Mouse (Mus musculus) embryonic facial prominence, embryonic 13.5 days (tissue): ENCODE measurements around the gene Tdp1. TPM values are rescaled to one million over a fixed set of nuclear protein-coding genes. Genes with fewer than 3 reads are reported as not detected.
A peak's percentile ranks its signal among the peaks of the same experiment; 100 is the strongest.

ENCODE experiments used
- ATAC-seq: fragments of 200-750 bp; cut with Nextera tagmentation; 2 replicates; pipeline ENCODE4 v1.8.0; 2017; ENCODE audit warnings: low read depth; ENCODE audit not compliant: insufficient number of reproducible peaks, insufficient read depth, low FRiP score, low TSS enrichment
- H3K27ac ChIP-seq: fragments of 300-500 bp; sonication (generic); 2 replicates; pipeline ENCODE4 v1.5.1; 2015; ENCODE audit warnings: moderate library complexity, mild to moderate bottlenecking, inconsistent platforms
- H3K27me3 ChIP-seq: fragments of 300-500 bp; sonication (generic); 2 replicates; pipeline ENCODE4 v1.6.1; 2015; ENCODE audit warnings: mild to moderate bottlenecking, inconsistent platforms
- H3K36me3 ChIP-seq: fragments of 300-500 bp; sonication (generic); 2 replicates; pipeline ENCODE4 v1.6.1; 2015; ENCODE audit warnings: mild to moderate bottlenecking, inconsistent platforms
- H3K4me1 ChIP-seq: fragments of 300-500 bp; sonication (generic); 2 replicates; pipeline ENCODE4 v1.6.1; 2015; ENCODE audit warnings: inconsistent platforms
- H3K4me2 ChIP-seq: fragments of 300-500 bp; sonication (generic); 2 replicates; pipeline ENCODE4 v1.6.1; 2015; ENCODE audit warnings: moderate library complexity, mild to moderate bottlenecking, inconsistent platforms
- H3K4me3 ChIP-seq: fragments of 300-500 bp; sonication (generic); 2 replicates; pipeline ENCODE4 v1.5.1; 2015; ENCODE audit warnings: mild to moderate bottlenecking, inconsistent platforms
- H3K9ac ChIP-seq: fragments of 300-500 bp; sonication (generic); 2 replicates; pipeline ENCODE4 v1.6.1; 2015; ENCODE audit warnings: mild to moderate bottlenecking, inconsistent platforms
- H3K9me3 ChIP-seq: fragments of 300-500 bp; sonication (generic); 2 replicates; pipeline ENCODE4 v1.6.1; 2016; ENCODE audit warnings: inconsistent platforms
- WGBS: fragments of 180-500 bp; shearing (Covaris S2); methylation state at CpG from one replicate; pipeline ENCODE4 v1.1.7; 2015; ENCODE audit warnings: mixed read lengths; 5-methylcytosine and 5-hydroxymethylcytosine counted together
- polyA plus RNA-seq: library from polyadenylated mRNA; unstranded; fragments of >200 nt; fragmentation: Nextera tagmentation; extraction: Ambion mirVana; gene quantifications from 2 replicates; pipeline ENCODE4 v1.2.1, GENCODE M21; 2015

Gene Tdp1
- polyA plus RNA-seq, 1 experiment from 2014 or later, result 65.5 TPM

DNA sequence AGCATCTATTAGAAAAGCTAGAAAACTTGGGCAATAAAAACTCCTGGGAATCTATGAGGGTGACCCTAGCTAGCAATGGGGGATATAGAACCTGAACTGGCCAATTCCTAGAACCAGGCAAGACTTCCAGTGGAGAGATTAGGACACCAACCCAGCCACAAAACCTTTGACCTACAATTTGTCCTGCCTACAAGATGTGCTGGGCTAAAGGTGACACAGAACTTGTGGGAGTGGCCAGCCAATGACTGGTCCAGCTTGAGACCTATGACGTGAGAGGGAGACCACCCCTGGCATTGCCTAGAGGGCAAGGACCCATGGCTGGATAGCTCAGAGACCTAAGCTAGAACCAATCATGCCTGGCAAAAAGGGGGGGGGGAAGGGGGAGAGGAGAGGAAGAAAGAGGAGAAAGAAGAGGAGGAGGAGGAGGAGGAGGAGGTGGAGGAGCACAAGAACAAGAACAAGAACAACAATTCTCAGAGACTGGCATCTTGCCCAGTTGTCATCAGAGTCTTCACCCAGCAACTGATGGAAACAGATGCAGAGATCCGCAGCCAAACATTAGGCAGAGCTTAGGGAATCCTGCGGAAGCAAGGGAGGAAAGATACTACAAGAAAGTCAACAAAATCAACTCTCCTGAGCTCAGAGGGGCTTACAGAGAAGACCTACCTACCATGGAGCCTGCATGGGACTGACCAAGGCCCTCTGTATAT lies 24.8 kb upstream of the Tdp1 start:
- H3K36me3 ChIP-seq, result no peaks in the 10 kb centered on the region

DNA sequence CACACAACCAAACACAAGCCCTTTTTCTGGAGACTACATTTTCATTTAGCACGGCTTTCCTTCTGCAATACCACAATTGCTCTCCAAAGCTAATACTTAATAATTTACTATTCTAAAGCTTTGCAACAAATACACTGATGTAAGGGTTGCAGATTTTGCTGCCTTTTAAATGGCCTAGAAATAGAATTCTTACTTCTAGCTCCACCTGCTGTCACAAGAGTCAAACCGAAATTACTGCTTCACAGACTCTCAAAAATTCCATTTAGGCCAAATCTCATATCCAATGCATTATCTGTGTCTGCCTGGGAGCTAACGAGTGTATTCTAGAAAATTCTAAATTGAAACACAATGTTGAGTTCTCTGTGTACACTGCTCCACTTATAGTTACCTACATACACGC lies 23.3 kb upstream of the Tdp1 start:
- H3K27ac ChIP-seq, result no peak overlapping the region
- no peaks in the 10 kb centered on the region for H3K4me1 ChIP-seq
- H3K36me3 ChIP-seq, result no peaks in the 10 kb centered on the region
- H3K27me3 ChIP-seq, result no peaks in the 10 kb centered on the region
- WGBS, result 67% methylated on average over 4 of the region's 4 CpGs
- H3K9me3 ChIP-seq, result no peaks in the 10 kb centered on the region
- H3K4me2 ChIP-seq, result no peak overlapping the region
- no peak overlapping the region for H3K4me3 ChIP-seq
- ATAC-seq, result no peak
- no peak overlapping the region for H3K9ac ChIP-seq

More for the DNA sequence above, 24.8 kb upstream of the Tdp1 start:
- Histone ChIP-seq H3K4me3 (no peak overlapping the region), H3K4me1 (no peaks in the 10 kb centered on the region), H3K9ac (no peak overlapping the region), H3K27ac (no peak overlapping the region), H3K9me3 (no peaks in the 10 kb centered on the region), H3K4me2 (no peak overlapping the region), H3K27me3 (no peaks in the 10 kb centered on the region)
- ATAC-seq, result no peak
- WGBS, result 71% methylated on average over 3 of the region's 3 CpGs

DNA sequence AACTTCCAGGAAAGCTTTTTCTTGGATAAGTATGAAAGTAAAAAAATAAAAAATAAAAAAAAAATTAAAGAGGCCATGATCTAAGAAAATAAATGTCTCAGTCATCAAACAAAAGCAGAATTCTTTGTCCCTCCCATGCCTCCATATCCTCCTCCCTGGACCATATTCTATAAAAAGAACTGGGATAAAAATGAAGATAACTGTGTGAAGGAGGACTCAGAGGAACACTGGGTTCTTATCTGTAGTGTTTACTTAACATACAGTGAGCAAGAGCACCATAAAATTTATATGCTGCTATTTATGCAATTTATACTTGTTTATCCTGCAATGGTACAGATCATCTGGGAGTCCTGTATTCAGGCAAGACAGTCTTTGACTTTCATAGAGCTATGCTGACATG lies 19.7 kb upstream of the Tdp1 start:
- no peaks in the 10 kb centered on the region for H3K27me3 ChIP-seq
- H3K4me3 ChIP-seq, result no peak overlapping the region
- H3K4me2 ChIP-seq, result no peak overlapping the region
- no peak for ATAC-seq
- no peaks in the 10 kb centered on the region for H3K36me3 ChIP-seq
- H3K27ac ChIP-seq, result no peak overlapping the region
- H3K9me3 ChIP-seq, result no peaks in the 10 kb centered on the region
- no peak overlapping the region for H3K9ac ChIP-seq
- H3K4me1 ChIP-seq, result no peaks in the 10 kb centered on the region

- Histone ChIP-seq H3K4me2 (no peak overlapping the region), H3K4me3 (no peak overlapping the region), H3K9ac (no peak overlapping the region), H3K9me3 (no peaks in the 10 kb centered on the region), H3K27ac (no peak overlapping the region), H3K4me1 (no peaks in the 10 kb centered on the region), H3K27me3 (no peaks in the 10 kb centered on the region), H3K36me3 (no peaks in the 10 kb centered on the region)
- 91% methylated on average over 1 of the region's 1 CpGs for WGBS
- no peak for ATAC-seq
Observed at GRCm38 (mm10) chr12:99868821-99869220, 15.5 kb upstream of the Tdp1 start.

GRCm38 (mm10) chr12:99873443-99873842 lies 10.9 kb upstream of the Tdp1 start:
- H3K4me3 ChIP-seq, result no peak overlapping the region
- no peak for ATAC-seq
- H3K4me1 ChIP-seq, result no peaks in the 10 kb centered on the region
- H3K4me2 ChIP-seq, result no peak overlapping the region
- H3K9me3 ChIP-seq, result no peaks in the 10 kb centered on the region
- no peaks in the 10 kb centered on the region for H3K36me3 ChIP-seq
- no peak overlapping the region for H3K9ac ChIP-seq
- WGBS, result 58% methylated on average over 3 of the region's 3 CpGs
- H3K27ac ChIP-seq, result no peak overlapping the region
- no peaks in the 10 kb centered on the region for H3K27me3 ChIP-seq

DNA sequence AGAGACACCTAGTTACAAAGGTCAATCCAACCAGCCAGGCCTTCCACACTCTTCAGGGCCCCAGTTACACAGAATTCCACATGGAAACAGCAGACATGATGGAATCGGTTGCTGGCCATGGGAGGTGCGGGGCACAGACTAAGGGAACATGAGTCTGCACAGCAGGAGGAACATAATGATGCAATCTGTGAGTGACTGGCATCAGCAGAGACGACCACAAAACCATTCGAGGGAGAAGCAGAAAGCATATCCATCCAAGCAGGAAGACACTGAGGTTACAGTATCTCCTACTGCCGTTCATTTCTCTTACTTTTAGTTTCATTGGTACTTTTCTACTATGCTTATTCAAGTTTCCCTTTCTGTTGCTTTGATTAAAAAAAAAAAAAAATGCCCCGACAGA lies 9.7 kb upstream of the Tdp1 start:
- no peak overlapping the region for H3K4me3 ChIP-seq
- no peak overlapping the region for H3K4me2 ChIP-seq
- no peak overlapping the region for H3K27ac ChIP-seq
- no peaks in the 10 kb centered on the region for H3K9me3 ChIP-seq
- no peaks in the 10 kb centered on the region for H3K4me1 ChIP-seq
- WGBS, result 81% methylated on average over 6 of the region's 6 CpGs
- no peak for ATAC-seq
- H3K27me3 ChIP-seq, result no peaks in the 10 kb centered on the region
- H3K36me3 ChIP-seq, result no peaks in the 10 kb centered on the region
- no peak overlapping the region for H3K9ac ChIP-seq

DNA sequence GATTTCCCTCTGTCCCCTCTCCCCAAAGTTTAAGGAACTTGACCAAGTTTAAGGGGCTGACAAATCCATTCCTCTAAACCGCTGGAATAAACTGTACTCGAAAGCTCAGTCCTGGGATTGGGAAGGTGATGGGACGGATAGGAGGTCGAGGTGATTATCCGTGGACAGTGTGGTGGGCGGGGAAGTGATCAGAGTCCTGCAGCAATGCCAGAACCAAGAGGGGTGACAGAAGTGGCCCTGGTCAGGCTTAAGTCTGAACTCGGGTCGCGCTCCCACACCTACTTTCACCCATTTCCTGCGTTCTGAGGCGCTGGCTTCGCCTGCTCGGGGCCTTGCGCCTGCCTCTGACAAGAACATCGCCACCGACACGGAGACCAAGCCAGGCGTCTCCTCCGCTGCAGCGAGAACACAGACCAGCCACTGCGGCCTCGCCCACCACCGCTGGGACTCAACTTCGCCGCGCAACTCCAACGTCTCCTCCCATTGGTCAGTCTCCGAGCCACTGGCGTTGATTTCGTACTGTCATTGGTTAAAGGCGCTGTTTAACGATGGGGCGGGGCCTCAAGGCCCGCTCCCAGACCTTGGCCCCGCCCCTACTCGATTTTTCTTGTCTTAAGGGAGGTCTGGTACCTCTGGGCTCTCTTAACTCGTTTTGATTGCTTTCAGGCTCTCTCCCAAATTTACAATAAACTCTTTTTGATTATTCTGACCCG lies 1.2 kb upstream of the Tdp1 start:
- H3K27ac ChIP-seq, result peak overlapping the region; percentile 81
- H3K9me3 ChIP-seq, result no peaks in the 10 kb centered on the region
- H3K4me3 ChIP-seq, result peak overlapping the region; percentile 88
- ATAC-seq, result peak; percentile 92
- H3K36me3 ChIP-seq, result no peaks in the 10 kb centered on the region
- peaks cover 18% of the 10 kb centered on the region for H3K4me1 ChIP-seq
- peak overlapping the region; percentile 87 for H3K9ac ChIP-seq
- WGBS, result under 1% methylated on average over 38 of the region's 38 CpGs
- no peaks in the 10 kb centered on the region for H3K27me3 ChIP-seq
- peak overlapping the region; percentile 89 for H3K4me2 ChIP-seq

DNA sequence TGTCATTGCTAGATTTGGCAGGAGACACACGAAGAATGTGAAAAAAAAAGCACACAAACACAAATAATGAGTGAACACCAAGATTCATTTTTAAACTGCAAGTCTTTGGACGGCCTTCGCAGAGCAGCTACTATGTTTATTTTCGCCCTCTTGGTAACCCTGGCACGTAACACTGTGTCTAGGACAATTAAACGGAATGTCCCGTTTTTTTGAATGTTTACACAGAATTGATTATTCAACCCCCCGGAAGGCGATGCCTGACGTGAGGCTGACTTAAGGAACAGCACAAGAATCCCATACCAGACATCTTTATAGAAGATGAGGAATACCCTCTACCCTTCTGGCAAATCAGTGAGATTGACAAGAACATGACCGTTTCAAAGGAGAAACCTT lies 608 bp upstream of the Tdp1 start:
- Histone ChIP-seq H3K36me3 (no peaks in the 10 kb centered on the region), H3K4me3 (peak overlapping the region; percentile 88), H3K9me3 (no peaks in the 10 kb centered on the region), H3K27me3 (no peaks in the 10 kb centered on the region), H3K27ac (peak overlapping the region; percentile 81), H3K9ac (peak overlapping the region; percentile 87), H3K4me1 (peaks cover 18% of the 10 kb centered on the region), H3K4me2 (peak overlapping the region; percentile 89)
- ATAC-seq, result no peak
- under 1% methylated on average over 11 of the region's 11 CpGs for WGBS

GRCm38 (mm10) chr12:99885282-99885901 lies 1.1 kb downstream of the Tdp1 start:
- Histone ChIP-seq H3K9me3 (no peaks in the 10 kb centered on the region), H3K36me3 (no peaks in the 10 kb centered on the region; the same call in 1 of the 2 replicates), H3K4me3 (peak overlapping the region; percentile 88), H3K4me2 (peak overlapping the region; percentile 89), H3K27me3 (no peaks in the 10 kb centered on the region), H3K9ac (peak overlapping the region; percentile 87), H3K4me1 (peaks cover 18% of the 10 kb centered on the region), H3K27ac (peak overlapping the region; percentile 81; the same call in 1 of the 2 replicates)
- ATAC-seq, result no peak
- WGBS, result 39% methylated on average over 8 of the region's 8 CpGs

DNA sequence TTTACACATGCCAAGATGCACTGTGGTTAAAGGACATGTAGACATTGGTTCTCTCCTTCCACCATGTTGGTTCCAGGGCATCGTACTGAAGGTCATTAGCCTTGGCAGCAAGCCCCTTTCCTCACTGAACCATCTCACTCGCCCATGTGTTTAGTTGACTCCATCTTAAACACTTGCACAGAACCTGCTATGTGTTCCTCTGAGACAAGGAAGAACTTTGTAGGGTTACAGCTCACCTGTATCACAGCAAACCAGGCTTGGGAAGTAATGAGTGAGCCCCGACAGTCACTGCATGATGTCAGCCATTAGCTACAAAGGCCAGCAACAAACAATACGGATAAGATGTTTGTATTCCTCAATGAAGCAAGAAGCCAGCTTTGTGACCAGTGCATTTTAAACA lies 13.5 kb downstream of the Tdp1 start:
- no peak overlapping the region for H3K4me3 ChIP-seq
- no peak overlapping the region for H3K27ac ChIP-seq
- WGBS, result 89% methylated on average over 4 of the region's 4 CpGs
- H3K27me3 ChIP-seq, result no peaks in the 10 kb centered on the region
- no peak for ATAC-seq
- no peaks in the 10 kb centered on the region for H3K4me1 ChIP-seq
- no peak overlapping the region for H3K4me2 ChIP-seq
- no peak overlapping the region for H3K9ac ChIP-seq
- H3K9me3 ChIP-seq, result no peaks in the 10 kb centered on the region
- H3K36me3 ChIP-seq, result peaks cover 73% of the 10 kb centered on the region

- ATAC-seq, result no peak
- no peak overlapping the region for H3K27ac ChIP-seq
- H3K4me3 ChIP-seq, result no peak overlapping the region
- H3K9ac ChIP-seq, result no peak overlapping the region
- 83% methylated on average over 16 of the region's 16 CpGs for WGBS
- peaks cover 71% of the 10 kb centered on the region for H3K36me3 ChIP-seq
- no peak overlapping the region for H3K4me2 ChIP-seq
- H3K27me3 ChIP-seq, result no peaks in the 10 kb centered on the region
- no peaks in the 10 kb centered on the region for H3K4me1 ChIP-seq
- H3K9me3 ChIP-seq, result no peaks in the 10 kb centered on the region
Observed at GRCm38 (mm10) chr12:99898248-99898870, 14.0 kb downstream of the Tdp1 start.
